Mouse (Mus musculus): ENCODE measurements around the gene Irgm1.
A peak's percentile ranks its signal among the peaks of the same experiment; 100 is the strongest.
"Not testable (repeated sequence)": the region's sequence is repeated elsewhere in the genome, so short reads cannot be mapped to it uniquely, and the experiment has no call there.

Irgm1 gene

GRCm38 (mm10) chr11:48853474-48854180 lies 17.9 kb downstream of the Irgm1 start:
- DNase-seq (ENCODE audit: low spot score) = peak; percentile 85

GRCm38 (mm10) chr11:48852624-48853473 lies 18.6 kb downstream of the Irgm1 start:
- DNase-seq (ENCODE audit: low spot score) = no peak

DNA sequence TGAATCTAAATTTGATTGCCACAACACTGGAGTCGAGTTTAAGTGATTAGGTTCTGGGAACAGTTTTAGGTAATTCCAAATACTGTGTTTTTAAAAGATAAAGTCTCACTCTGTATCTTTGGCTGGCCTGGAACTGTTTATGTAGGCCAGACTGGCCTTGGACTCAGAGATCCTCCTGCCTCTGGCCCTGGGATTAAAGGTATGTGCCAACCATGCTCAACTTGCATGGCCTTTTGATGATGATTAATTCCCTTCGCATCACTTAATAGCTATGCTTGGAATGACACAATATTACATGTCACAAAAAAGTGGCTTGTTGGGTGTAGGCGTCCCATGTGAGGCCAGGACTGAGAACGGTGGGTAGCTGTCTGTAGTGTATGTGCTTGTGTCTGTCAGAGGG lies 19.3 kb downstream of the Irgm1 start:
- no peak for DNase-seq (ENCODE audit: low spot score)

DNA sequence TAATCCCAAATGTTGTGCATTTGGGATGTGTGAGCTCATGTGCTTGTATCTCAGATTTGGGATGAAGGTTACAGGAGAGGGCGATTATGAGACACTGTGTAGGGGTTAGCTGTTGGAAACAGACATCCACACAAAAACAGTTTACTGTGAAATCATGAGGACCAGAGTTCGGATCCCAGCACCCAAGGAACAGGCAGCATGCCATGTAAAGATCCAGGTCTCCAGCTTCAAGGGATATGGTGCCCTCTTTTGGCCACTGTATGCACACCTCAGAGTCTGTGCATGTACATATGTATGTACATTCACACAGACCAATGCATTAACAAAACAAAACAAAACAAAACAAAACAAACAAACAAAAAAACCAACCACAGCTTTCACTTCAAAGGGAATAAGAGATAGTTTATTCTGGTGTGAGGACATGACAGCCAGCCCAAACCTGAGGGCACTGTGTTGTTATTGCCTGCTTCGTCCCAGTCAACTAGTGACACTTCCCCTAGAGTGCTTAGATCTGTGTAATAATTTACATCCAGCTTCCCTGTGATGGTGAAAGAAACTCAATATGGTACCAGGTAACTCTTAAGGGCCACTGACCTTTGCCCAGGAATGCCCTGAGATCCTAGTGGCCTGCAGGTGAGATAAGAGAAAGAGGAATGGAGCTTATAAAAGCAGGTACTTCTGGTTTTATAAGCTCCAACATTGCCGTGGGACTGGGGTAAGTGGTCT lies 20.1 kb downstream of the Irgm1 start:
- DNase-seq (ENCODE audit: low spot score) = no peak

DNA sequence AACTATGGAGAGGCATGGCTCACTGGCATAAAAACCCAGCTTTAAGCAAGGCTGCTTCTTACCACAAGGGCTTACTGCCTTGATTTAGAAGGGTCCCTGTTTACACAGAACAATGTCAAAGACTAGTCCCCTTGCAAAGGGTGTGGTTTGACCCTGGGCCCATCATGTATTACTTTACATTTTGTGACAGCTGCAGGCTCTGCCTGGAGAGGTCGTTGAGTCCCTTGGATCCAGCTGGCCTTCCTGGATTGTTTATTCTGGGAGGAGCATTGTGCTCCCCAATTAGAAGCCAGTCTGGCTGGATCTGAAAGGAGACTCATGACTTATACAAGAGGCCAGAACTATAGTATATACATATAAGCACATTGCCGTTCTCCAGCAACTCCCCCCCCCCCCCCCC lies 21.2 kb downstream of the Irgm1 start:
- no peak for DNase-seq (ENCODE audit: low spot score)

GRCm38 (mm10) chr11:48846881-48847280 lies 24.6 kb downstream of the Irgm1 start:
- no peak for DNase-seq (ENCODE audit: low spot score)

- DNase-seq (ENCODE audit: low spot score) = not testable (repeated sequence)
Observed at GRCm38 (mm10) chr11:48846362-48846761, 25.1 kb downstream of the Irgm1 start.

- no peak for DNase-seq (ENCODE audit: low spot score)
Observed at GRCm38 (mm10) chr11:48845244-48845815, 26.2 kb downstream of the Irgm1 start.

DNA sequence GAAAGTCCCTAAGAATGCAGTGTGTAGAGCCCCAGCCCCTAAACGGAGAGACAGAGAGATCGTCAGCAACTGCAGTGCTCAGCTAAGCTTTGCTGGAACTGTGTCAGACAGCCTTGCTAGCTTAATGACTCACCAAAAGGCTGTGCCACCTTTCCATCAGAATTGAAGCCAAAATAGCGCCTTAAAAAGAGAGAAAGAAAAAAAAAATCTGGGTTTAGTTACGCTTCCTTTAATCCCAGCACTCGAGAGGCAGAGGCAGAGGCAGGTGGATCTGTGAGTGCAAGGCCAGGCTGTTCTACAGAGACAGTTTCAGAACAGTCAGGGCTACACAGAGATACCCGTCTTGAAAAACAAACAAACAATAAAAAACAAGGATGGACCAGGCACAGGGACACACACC lies 27.2 kb downstream of the Irgm1 start:
- no peak for DNase-seq (ENCODE audit: low spot score)

- no peak for DNase-seq (ENCODE audit: low spot score)
Observed at GRCm38 (mm10) chr11:48843202-48843601, 28.3 kb downstream of the Irgm1 start.

- no peak for DNase-seq (ENCODE audit: low spot score)
Observed at GRCm38 (mm10) chr11:48842378-48842792, 29.1 kb downstream of the Irgm1 start.

DNA sequence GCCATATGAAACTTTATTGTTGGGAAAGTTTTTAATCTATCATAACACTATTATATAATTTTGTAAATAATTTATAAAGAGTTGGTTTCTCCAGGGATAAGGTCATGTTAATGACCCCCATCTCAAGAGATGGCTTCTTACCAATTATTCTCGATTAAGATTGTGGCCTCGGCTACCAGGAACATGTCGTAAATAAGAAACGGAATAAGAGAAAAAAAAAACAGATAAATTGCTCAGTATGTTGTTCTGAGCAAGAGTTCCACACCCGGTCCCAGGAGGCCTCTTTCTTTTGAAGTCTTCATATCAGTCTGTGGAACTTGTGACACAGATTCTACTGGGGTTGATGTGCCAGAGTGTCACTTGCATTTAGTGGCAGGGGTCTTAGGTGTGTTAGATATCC lies 30.3 kb downstream of the Irgm1 start:
- DNase-seq (ENCODE audit: low spot score) = no peak

- DNase-seq (ENCODE audit: low spot score) = no peak
Observed at GRCm38 (mm10) chr11:48840805-48841204, 30.7 kb downstream of the Irgm1 start.

GRCm38 (mm10) chr11:48838879-48839680 lies 32.4 kb downstream of the Irgm1 start:
- no peak for DNase-seq (ENCODE audit: low spot score)

GRCm38 (mm10) chr11:48838181-48838797 lies 33.2 kb downstream of the Irgm1 start:
- DNase-seq (ENCODE audit: low spot score) = no peak

DNA sequence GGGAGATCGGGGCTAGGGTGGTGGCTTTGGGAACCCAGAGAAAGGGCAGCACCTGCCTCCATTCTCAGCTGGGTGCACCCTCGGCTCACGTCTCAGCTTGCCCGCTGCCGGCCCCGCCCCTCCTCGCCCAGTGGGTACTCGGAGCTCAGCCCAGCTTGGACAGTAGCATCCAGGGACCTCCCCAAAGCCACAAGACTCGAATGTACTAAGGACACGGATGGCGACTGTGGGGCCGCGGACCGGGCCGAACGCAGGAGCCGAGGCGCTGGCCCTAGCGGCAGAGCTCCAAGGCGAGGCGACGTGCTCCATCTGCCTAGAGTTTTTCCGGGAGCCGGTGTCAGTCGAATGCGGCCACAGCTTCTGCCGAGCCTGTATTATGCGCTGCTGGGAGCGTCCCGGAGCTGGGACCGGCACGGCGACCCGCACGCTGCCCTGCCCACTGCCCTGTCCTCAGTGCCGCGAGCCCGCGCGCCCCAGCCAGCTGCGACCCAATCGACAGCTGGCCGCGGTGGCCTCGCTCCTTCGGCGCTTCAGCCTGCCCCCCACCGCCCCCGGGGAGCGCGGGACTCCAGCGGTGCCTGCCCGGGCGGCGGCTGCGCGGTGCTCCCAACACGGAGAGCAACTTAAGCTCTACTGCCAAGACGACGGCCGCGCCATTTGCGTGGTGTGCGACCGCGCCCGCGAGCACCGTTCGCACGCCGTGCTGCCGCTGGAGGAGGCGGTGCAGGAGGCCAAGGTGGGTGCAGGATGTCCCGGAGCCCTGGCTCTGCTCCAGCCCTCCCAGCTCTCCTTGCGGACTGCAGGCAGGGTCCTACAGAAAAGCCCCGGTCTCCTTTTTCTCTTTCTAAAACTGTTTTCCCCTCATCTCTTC lies 33.9 kb downstream of the Irgm1 start:
- no peak for DNase-seq (ENCODE audit: low spot score)

GRCm38 (mm10) chr11:48836990-48837309 lies 34.5 kb downstream of the Irgm1 start:
- no peak for DNase-seq (ENCODE audit: low spot score)

DNA sequence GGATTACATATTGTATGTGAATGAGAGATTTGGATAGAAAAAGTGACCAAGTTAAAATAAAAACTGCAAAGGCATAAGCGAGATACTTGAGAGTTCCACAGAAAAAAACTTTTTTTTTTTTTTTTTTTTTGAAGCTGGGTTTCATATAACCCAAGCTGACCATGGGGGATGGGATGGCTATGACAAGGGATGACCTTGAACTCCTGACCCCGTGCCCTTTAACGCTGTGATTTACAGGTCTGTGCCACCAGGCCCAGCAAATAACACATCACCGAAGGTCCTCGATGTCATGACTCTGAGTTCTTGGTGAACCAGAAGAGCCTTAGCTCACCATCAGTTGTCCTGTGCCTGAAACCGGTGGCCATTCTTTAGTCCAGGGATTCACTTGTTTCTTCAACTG lies 35.6 kb downstream of the Irgm1 start:
- no peak for DNase-seq (ENCODE audit: low spot score)

- DNase-seq (ENCODE audit: low spot score) = peak; percentile 82
Observed at GRCm38 (mm10) chr11:48833731-48834639, 37.5 kb downstream of the Irgm1 start.
